Mouse (Mus musculus): Measurements from ENCODE around the gene Lmo7. TPM values are rescaled to one million over a fixed set of nuclear protein-coding genes. Genes with fewer than 3 reads are reported as not detected.

The Lmo7 gene
- polyA plus RNA-seq (2015; fragmentation: Nextera tagmentation; extraction: Ambion mirVana), result 2.9 and 3.6 TPM in 2 replicates

DNA sequence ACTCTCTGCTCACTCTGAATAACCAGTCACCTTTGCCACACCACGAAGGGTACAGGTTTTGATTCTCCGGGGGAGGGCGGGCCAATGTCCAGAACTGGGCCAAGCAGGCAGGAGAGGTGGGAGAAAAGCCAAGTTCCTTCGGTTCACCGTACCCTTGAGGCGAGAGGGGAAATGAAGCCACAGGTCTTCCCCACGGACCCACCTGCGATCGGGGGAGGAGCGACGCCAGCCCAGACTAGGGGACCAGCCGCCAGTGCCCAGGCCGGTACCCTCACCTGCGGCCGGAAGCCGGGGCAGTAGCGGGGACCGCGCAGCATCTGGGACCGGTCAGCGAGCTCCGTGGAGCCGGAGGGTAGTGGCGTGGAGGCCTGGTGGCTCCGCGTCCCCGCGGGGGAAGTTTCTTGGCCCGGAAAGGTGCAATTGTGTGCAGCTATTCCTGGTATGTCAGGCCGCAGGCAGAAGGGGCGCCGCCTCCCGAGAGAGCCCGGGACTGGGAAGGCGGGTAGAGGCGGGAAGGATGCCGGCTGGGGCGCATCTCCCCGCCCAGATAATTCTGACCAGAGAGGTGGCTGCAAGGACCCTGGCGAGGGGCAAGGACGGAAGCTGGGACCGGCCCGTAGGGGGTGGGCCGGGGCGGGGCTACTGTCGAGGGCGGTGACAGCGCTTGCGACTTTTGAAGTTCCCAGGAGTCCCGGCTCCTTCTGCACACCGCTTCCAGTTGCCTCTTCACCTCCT is at the start of gene Lmo7, which contains the start of gene Gm9922:
Lmo7 (plus strand) TSS at position 721 of the 735 bp plus-strand sequence.
Gm9922 (minus strand) TSS at position 578 of the 735 bp plus-strand sequence.
- Histone ChIP-seq H3K4me3 (ENCODE audit: low read depth, low read length) (peak within 1 kb of the TSS; percentile 57), H3K9me3 (replicated peaks; ENCODE audit: control insufficient read depth, low read length) (no peaks in the 10 kb centered on the region), H3K27me3 (ENCODE audit: control insufficient read depth, insufficient read depth, low read depth, low read length) (peaks cover 37% of the 10 kb centered on the region), H3K9ac (ENCODE audit: low read depth, low read length) (peak within 1 kb of the TSS; percentile 34; the same call in 1 of the 2 replicates), H3K27ac (ENCODE audit: low read length) (no peak within 1 kb of the TSS), H3K36me3 (ENCODE audit: control insufficient read depth, insufficient read depth) (no peaks in the 10 kb centered on the region), H3K4me1 (ENCODE audit: control insufficient read depth, low read depth, low read length) (no peaks in the 10 kb centered on the region; the same call in 1 of the 2 replicates), H3K4me2 (ENCODE audit: low read depth, low read length) (peak within 1 kb of the TSS; percentile 73)
- ATAC-seq (ENCODE audit: low read depth), result peak; percentile 59
- WGBS (ENCODE audit: insufficient replicate concordance), result under 1% methylated on average over 51 of the region's 51 CpGs

DNA sequence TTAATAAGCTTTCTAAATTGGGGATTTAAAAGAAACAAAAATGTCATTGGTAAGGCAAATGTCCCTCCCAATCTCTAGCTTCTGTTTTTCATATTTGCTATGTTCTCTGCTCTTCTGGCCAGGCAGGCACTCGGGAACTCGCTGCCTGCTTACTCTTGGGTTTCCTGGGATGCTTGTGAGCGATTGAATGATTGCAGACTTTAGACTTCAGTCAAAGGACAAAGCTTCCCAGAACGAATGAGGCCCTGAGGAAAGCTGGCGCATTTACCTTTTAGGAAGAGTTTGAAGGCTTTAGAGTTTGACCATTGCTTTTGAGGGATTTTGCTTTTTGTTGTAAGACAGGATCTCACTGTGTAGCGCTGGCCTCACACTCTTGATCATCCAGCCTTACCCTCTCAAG is 42.1 kb upstream of the Lmo7 start:
- H3K27ac ChIP-seq (ENCODE audit: low read length), result no peak overlapping the region
- H3K4me3 ChIP-seq (ENCODE audit: low read depth, low read length), result no peak overlapping the region
- no peak overlapping the region for H3K9ac ChIP-seq (ENCODE audit: low read depth, low read length)
- H3K4me1 ChIP-seq (ENCODE audit: control insufficient read depth, low read depth, low read length), result no peaks in the 10 kb centered on the region
- H3K4me2 ChIP-seq (ENCODE audit: low read depth, low read length), result no peak overlapping the region
- H3K36me3 ChIP-seq (ENCODE audit: control insufficient read depth, insufficient read depth), result no peaks in the 10 kb centered on the region
- WGBS (ENCODE audit: insufficient replicate concordance), result 75% methylated on average over 6 of the region's 6 CpGs
- no peaks in the 10 kb centered on the region for H3K27me3 ChIP-seq (ENCODE audit: control insufficient read depth, insufficient read depth, low read depth, low read length)
- H3K9me3 ChIP-seq (replicated peaks; ENCODE audit: control insufficient read depth, low read length), result no peaks in the 10 kb centered on the region
- ATAC-seq (ENCODE audit: low read depth), result no peak

DNA sequence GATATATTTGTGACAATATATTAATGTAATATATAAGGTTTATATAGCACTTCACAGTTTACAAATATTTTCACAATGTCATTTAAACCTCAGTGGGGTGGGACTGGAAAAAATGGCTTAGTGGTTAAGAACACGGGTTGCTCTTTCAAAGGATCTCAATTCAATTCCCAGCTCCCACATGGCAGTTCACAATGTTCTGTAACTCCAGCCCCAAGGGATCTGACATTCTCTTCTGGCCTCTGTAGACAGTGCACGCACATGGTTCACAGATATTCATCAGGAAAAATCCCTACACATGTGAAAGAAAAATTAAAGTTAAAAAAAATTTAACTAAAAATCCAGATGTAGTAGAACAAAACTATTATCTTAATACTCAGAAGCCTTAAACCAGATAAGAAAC is 41.4 kb upstream of the Lmo7 start:
- H3K4me2 ChIP-seq (ENCODE audit: low read depth, low read length), result no peak overlapping the region
- H3K27ac ChIP-seq (ENCODE audit: low read length), result no peak overlapping the region
- no peaks in the 10 kb centered on the region for H3K9me3 ChIP-seq (replicated peaks; ENCODE audit: control insufficient read depth, low read length)
- 72% methylated on average over 2 of the region's 2 CpGs for WGBS (ENCODE audit: insufficient replicate concordance)
- H3K4me3 ChIP-seq (ENCODE audit: low read depth, low read length), result no peak overlapping the region
- no peaks in the 10 kb centered on the region for H3K4me1 ChIP-seq (ENCODE audit: control insufficient read depth, low read depth, low read length)
- no peaks in the 10 kb centered on the region for H3K36me3 ChIP-seq (ENCODE audit: control insufficient read depth, insufficient read depth)
- no peak for ATAC-seq (ENCODE audit: low read depth)
- no peaks in the 10 kb centered on the region for H3K27me3 ChIP-seq (ENCODE audit: control insufficient read depth, insufficient read depth, low read depth, low read length)
- no peak overlapping the region for H3K9ac ChIP-seq (ENCODE audit: low read depth, low read length)

DNA sequence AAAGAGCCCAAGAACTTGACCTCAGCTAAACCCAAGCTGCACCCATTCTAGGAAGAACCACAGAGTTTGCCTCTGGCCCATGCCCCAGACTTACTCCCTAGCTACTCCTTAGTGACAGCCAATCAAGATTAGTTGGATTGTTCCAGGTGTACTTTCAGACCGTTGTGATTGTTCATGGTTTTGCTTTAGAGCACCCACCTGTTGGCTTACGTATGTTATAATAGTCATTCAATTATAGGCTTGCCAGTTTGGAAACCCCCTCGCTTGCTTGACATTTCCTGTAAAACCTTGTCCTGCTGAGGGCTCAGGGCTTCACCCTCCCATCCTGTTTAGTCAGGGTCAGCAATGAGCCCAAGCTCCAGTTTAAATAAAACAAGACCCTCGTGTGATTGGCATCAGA is 25.3 kb upstream of the Lmo7 start:
- H3K9ac ChIP-seq (ENCODE audit: low read depth, low read length), result no peak overlapping the region
- WGBS (ENCODE audit: insufficient replicate concordance), result 53% methylated on average over 4 of the region's 4 CpGs
- no peaks in the 10 kb centered on the region for H3K4me1 ChIP-seq (ENCODE audit: control insufficient read depth, low read depth, low read length)
- no peak overlapping the region for H3K4me2 ChIP-seq (ENCODE audit: low read depth, low read length)
- H3K4me3 ChIP-seq (ENCODE audit: low read depth, low read length), result no peak overlapping the region
- H3K27ac ChIP-seq (ENCODE audit: low read length), result no peak overlapping the region
- no peaks in the 10 kb centered on the region for H3K9me3 ChIP-seq (replicated peaks; ENCODE audit: control insufficient read depth, low read length)
- no peak for ATAC-seq (ENCODE audit: low read depth)
- H3K36me3 ChIP-seq (ENCODE audit: control insufficient read depth, insufficient read depth), result no peaks in the 10 kb centered on the region
- no peaks in the 10 kb centered on the region for H3K27me3 ChIP-seq (ENCODE audit: control insufficient read depth, insufficient read depth, low read depth, low read length)

DNA sequence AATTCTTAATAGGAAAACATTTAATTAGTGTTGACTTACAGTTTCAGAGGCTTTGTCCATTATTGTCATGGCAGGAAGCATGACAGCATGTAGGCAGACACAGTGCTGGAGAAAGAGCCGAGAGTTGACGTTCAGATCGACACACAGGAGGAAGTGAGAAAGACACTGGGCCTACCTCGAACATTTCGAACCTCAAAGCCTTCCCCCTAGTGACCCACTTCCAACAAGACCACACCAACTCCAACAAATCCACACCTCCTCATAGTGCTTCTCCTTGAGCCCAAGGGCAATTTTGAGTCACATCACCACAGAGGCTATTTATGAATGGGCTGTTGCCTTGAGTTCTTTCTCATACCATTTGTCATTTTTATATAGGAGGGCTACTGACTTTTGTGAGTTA is 22.7 kb upstream of the Lmo7 start:
- Histone ChIP-seq H3K27me3 (ENCODE audit: control insufficient read depth, insufficient read depth, low read depth, low read length) (no peaks in the 10 kb centered on the region), H3K4me3 (ENCODE audit: low read depth, low read length) (no peak overlapping the region), H3K4me2 (ENCODE audit: low read depth, low read length) (no peak overlapping the region), H3K27ac (ENCODE audit: low read length) (no peak overlapping the region), H3K36me3 (ENCODE audit: control insufficient read depth, insufficient read depth) (no peaks in the 10 kb centered on the region), H3K9ac (ENCODE audit: low read depth, low read length) (no peak overlapping the region), H3K9me3 (replicated peaks; ENCODE audit: control insufficient read depth, low read length) (no peaks in the 10 kb centered on the region), H3K4me1 (ENCODE audit: control insufficient read depth, low read depth, low read length) (no peaks in the 10 kb centered on the region)
- ATAC-seq (ENCODE audit: low read depth), result no peak
- WGBS (ENCODE audit: insufficient replicate concordance), result 57% methylated on average over 5 of the region's 5 CpGs

DNA sequence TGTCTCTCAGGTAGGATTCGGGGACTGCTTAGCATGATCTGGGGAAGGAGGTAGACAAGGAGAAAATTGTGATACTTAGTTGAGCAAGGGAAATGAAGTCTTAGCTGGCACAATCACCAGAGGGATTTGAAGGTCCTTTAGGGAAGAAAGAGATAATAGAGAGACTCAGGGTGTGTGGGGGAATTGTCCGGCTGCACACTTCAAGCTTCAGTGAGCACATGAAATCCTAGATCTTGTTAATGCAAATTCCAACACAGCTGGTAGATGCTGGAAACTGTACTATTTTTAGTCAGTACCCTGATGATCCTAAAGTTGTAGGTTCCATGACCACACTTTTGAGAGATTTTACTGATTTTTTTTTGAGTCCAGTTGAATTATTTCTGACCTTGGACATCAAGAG is 15.3 kb upstream of the Lmo7 start:
- Histone ChIP-seq H3K9me3 (replicated peaks; ENCODE audit: control insufficient read depth, low read length) (no peaks in the 10 kb centered on the region), H3K27ac (ENCODE audit: low read length) (no peak overlapping the region), H3K4me1 (ENCODE audit: control insufficient read depth, low read depth, low read length) (no peaks in the 10 kb centered on the region), H3K36me3 (ENCODE audit: control insufficient read depth, insufficient read depth) (no peaks in the 10 kb centered on the region), H3K4me3 (ENCODE audit: low read depth, low read length) (no peak overlapping the region), H3K9ac (ENCODE audit: low read depth, low read length) (no peak overlapping the region), H3K27me3 (ENCODE audit: control insufficient read depth, insufficient read depth, low read depth, low read length) (no peaks in the 10 kb centered on the region), H3K4me2 (ENCODE audit: low read depth, low read length) (no peak overlapping the region)
- WGBS (ENCODE audit: insufficient replicate concordance), result 62% methylated on average over 2 of the region's 2 CpGs
- ATAC-seq (ENCODE audit: low read depth), result no peak

DNA sequence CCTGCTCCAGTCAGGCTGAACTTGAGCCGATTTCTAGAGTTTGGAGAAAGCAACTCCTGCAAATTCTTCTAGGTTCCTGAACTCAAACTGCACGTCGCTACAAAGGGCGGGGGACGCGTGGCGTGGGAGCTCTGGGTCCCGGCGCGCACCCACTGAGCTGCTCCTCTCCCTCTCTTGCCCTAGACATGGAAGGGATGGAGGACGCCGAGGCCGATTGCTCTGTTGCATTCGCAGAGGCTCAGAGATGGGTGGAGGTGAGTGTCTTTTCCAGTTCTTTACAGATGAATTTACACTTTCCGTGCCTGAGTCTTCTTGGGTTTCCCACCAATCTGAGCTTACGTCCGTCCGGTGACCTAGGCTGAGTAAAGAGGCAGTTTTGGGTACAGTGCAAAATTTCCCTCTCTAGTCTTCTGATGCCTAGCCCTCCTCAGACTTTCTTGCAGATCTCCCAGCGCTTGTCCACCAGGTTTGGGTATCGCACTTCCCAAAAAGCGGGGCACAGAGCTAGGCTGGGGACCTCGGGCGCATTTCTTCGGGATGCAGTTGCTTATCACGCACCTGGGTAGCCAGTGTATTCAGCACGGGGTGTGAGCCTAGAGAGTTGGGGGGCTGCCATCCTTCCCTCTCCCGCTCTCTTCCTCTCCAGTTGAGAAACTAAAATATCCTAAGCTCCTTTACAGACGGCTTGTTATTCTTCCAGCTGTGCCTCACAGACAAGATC is 375 bp downstream of the Lmo7 start:
- Histone ChIP-seq H3K27ac (ENCODE audit: low read length) (no peak overlapping the region), H3K27me3 (ENCODE audit: control insufficient read depth, insufficient read depth, low read depth, low read length) (peaks cover 37% of the 10 kb centered on the region), H3K9ac (ENCODE audit: low read depth, low read length) (no peak overlapping the region; the same call in 1 of the 2 replicates), H3K9me3 (replicated peaks; ENCODE audit: control insufficient read depth, low read length) (no peaks in the 10 kb centered on the region), H3K4me1 (ENCODE audit: control insufficient read depth, low read depth, low read length) (no peaks in the 10 kb centered on the region; the same call in 1 of the 2 replicates), H3K36me3 (ENCODE audit: control insufficient read depth, insufficient read depth) (no peaks in the 10 kb centered on the region), H3K4me3 (ENCODE audit: low read depth, low read length) (peak overlapping the region; percentile 57), H3K4me2 (ENCODE audit: low read depth, low read length) (peak overlapping the region; percentile 73)
- ATAC-seq (ENCODE audit: low read depth), result no peak
- 2% methylated on average over 28 of the region's 28 CpGs for WGBS (ENCODE audit: insufficient replicate concordance)

DNA sequence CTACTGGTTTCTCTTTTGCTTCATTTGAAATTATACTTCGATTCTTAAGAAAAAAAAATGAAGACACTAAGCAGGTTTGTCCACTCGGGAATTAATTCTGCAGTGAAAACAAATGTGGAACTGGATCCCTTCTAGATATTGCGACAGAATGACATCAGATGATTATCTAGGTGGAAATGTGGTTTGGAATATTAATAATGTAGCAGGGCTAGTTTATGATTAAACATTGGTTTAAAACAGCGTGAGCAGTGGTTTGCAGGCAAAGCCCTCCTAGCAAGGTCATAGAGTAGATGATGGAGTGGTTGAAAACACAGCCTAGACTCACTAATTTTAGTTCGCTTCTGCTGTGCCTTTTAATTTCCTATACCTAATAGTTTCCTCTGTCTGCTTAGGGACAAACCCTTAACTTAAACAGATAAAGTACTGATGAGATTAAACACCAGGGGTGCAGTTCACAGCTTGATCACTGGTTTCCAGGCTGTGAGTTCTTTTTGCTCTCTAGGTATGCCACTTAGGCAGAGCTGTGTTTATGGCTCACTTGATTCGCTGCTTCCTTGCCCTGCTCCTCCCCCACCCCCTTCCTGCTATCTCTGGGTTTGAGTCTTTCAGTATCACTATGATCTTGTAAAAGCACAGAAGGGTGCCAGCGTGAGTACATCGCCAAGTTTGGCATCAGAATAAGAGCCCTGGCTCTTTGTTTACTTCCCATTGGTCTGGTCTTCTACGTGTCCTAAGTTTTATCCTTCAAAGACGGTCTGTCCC is 4.0 kb downstream of the Lmo7 start:
- Histone ChIP-seq H3K27ac (ENCODE audit: low read length) (no peak overlapping the region), H3K4me2 (ENCODE audit: low read depth, low read length) (no peak overlapping the region), H3K4me1 (ENCODE audit: control insufficient read depth, low read depth, low read length) (no peaks in the 10 kb centered on the region; the same call in 1 of the 2 replicates), H3K36me3 (ENCODE audit: control insufficient read depth, insufficient read depth) (no peaks in the 10 kb centered on the region), H3K9ac (ENCODE audit: low read depth, low read length) (no peak overlapping the region), H3K4me3 (ENCODE audit: low read depth, low read length) (no peak overlapping the region), H3K9me3 (replicated peaks; ENCODE audit: control insufficient read depth, low read length) (no peaks in the 10 kb centered on the region), H3K27me3 (ENCODE audit: control insufficient read depth, insufficient read depth, low read depth, low read length) (peaks cover 27% of the 10 kb centered on the region)
- WGBS (ENCODE audit: insufficient replicate concordance), result 23% methylated on average over 10 of the region's 10 CpGs
- ATAC-seq (ENCODE audit: low read depth), result no peak

All from liver, embryonic 16.5 days (tissue).